Mouse (Mus musculus): Measurements from ENCODE around the gene P3h3.
"Not testable (repeated sequence)": the region's sequence is repeated elsewhere in the genome, so short reads cannot be mapped to it uniquely, and the experiment has no call there.

Gene P3h3

DNA sequence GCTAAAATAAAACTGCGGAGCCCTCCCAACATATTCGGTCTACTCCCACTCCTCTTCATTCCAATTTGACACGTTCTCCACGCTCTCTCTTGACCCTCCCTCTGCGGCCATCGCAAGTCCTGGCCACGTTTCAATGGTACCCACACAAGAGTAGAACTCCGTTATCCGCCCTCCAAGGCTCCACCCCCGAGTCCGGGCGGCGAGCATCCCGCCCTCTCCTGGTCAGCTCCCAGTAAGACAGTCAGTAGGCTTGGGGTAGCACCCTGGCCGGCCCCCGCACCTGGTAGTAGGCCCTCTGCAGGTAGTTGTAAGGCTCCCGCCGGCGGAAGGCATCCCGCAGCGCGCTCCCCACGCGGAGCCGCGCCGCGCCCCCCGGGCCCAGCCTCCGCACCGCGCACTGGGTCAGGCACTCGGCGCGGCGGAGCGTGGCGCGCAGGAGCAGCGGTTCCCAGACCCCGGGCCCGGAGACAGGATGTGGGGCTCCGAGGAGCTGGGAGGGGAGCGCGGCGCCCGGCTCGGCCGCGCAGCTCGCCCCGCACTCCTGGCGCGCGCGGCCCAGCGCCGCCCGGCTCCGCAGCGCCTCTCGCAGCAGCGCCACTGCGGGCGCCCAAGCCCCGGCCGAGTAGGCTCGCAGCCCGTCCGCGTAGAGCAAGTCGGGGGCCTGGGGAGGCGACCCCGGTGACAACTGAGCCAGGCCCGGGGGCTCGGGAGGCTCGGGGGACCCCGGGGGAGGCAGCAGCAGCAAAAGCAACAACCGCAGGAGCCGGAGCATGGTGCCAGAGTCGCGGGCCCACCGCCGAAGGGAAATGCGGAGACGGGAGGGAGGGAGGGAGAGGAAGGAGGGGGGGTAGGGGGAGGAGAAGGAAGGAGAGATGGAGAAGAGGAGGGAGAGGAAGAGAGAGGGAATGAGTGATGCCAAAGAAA is at the start of gene P3h3:
TSS of gene P3h3 (minus strand) at position 837 of the 924 bp plus-strand sequence.
- no peak for DNase-seq (ENCODE audit: extremely low read depth, low read depth, low spot score)

DNA sequence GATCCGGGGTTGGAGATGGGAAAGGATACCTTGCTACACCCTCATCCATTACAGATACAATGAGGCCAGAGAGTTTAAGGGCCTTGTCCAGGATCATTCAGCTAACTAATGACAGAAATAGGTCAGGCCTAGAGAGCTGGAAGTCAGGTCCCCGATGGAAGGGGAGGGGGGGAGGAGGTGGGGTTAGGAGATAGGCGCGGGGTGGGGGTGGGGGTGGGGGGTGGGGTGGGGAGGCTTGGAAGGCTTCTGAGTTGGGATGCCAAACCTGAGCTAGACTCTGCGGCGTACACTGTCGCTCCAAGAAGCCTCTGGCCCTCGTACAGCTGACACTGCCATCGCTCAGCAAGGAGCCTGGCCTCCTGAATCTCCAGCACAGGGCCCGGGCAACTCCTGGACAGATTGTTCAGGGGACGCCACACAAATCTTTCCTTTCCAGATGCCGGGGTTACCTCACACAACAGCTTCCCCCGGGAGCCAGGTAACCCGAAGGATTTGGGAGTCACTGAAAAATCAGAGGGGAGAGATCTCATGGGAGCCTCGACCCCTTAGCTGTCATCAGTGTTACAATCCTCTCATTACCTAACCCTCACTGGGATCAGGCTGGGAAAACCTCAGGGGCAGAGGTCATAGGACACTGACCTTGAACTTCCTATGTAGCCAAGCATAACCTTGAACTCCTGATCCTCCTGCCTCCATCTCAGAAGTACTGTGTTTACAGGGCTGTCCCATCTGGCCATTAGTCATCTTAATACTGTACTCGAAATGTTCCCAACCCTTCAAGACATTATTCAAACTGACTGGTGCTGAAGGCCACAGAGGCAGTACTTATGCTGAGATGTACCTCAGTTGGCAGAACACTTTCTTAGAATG is 47.7 kb upstream of the P3h3 start:
- no peak for DNase-seq (ENCODE audit: extremely low read depth, low read depth, low spot score)

DNA sequence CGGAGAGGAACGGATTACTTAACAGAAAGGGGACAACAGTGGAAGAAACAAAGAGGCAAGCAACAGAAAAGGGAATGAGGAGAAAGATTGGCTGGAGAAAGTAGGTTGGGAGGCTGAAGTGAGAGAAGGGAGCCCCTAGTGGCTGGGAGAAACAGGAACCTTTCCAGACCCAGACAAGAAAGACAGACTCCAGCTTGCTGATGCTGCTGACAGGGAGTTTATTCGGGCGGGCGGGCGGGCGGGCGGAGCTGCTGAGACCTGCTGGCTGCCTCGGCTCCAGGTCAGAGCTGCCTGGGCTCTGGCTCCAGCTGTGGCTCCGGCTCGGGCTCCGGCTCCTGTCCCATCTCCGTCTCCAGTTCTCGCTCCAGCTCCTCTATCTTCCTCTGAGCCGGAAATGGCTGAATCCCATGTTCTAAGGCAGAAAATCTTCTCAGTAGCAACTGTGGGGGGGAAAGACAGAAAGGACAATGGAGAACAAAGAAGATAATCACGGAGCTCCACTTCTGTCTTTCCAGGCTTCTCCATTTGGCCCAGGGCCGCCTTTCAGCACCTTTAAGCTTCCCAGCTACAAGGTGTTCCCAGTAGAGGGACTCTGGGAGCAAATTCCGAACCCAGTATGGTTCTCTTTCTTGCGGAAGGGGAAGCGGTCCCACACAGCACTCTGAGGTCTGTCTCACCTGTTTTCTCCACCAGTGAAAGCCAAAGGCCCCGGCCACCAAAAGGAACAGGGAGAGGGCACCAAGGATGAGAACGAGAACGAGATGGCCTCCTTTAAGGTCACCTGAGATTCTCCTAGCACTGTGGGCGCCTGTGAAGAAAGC is 46.8 kb upstream of the P3h3 start:
- no peak for DNase-seq (ENCODE audit: extremely low read depth, low read depth, low spot score)

DNA sequence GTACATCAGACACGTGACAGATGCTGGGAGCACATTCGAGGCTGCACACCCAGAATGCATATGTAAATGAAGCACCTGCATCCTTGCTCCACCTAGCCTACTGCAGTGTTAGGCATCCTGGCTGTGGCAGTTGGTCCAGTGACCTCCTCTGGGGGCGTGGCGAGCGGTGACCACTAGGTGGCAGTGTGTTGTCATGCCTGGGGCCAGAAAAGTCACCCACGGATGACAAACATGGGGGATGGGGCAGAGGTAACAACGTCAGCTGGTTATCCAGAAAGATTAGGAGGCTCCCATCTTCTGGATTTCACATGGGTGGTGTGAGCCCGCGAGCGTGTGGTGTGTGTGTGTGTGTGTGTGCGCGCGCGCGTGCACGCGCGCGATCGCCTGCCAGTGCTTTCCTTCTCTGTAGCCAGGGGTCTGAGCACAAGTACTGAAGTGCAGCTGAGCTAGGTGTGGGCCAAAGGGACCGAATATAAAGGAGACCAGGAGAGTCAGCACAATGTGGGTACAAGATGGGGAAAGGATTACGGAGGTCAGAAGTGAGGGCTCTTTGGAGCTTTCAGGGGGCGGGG is 46.1 kb upstream of the P3h3 start:
- DNase-seq (ENCODE audit: extremely low read depth, low read depth, low spot score) = no peak

DNA sequence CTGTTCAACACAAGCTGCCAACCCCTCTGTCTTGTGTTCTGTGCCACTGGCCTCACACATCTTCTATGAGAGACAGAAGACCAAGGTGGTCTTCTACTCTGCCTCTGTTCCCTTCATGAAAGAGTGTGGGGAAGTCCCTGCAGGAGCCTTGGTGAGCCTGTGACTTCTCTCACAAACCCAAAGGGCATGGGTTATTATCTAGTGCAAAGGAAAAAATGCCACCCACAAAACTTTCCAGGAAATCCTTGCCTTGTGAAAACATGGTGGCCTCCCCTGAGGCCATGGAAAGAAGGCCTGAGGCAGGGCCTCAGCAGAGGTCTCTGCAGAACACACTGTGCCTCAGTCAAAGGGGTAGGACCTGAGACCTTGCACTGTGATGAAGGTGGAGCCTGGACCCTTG is 44.3 kb upstream of the P3h3 start:
- no peak for DNase-seq (ENCODE audit: extremely low read depth, low read depth, low spot score)

DNA sequence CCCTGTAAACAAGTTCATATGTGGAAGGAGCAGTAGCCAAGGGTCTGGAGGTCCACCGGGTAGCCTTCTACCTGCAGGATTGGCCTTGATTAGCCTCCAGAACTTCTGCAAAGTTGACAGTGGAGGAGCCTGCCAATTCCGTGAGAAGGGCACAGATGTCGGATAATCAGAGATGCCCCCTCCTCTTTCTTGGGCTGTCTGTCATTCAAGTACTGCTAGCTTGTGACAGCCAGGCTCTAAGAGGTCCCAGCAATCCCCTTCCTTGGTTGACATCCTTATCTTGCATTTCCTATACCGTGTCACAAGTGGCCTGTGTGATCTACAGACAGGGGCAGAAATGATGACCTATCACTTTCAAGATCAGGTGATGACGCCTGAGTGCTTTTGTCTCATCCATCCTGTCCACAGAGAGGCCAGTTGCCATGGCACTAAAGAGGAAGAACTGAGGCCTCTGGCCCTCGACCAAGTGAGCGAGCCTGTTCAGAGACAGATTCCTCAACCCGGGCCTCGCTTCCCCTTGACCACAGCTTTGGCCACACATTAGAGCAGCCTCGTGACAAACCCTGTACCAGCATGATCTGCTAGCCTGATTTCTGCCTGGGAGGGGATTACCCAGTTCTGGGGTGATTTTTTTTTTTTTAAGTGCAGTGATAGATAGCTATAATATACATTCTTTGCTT is 43.4 kb upstream of the P3h3 start:
- DNase-seq (ENCODE audit: extremely low read depth, low read depth, low spot score) = no peak

DNA sequence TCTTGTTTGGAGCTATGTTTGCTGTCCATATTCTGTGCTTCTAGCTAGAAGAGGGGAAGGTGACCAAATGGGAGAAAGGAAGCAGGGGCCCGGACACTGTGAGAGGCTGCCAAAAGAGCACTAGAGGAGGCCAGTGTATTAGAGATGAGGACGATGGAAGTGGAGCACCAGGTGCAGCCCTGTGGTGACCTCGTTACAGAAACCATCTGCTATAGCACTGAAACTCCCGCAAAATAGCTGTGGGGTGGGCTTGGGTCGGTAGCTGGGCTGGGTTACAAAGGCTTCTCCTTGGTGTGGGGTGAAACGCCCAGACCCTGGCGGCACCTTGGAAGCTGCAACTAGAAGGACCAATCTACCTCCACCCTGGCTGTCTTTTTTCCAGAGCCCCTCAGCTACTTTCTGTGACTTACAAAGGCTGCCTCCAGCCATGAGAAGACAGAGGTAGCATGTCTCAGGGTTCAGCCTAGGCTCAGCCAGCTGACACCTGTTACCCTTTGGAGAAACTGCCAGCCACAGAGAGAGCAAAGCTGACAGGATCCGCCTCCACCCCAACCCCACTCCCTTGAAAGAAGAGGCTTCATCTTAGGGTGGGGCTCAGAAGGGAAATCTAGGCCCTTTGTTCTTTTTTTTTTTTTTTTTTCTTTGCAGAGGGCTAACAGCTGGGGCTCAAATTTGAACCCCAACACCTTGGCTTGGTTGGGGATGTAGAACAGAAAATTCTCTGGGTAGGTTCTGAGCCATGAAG is 42.7 kb upstream of the P3h3 start:
- no peak for DNase-seq (ENCODE audit: extremely low read depth, low read depth, low spot score)

DNA sequence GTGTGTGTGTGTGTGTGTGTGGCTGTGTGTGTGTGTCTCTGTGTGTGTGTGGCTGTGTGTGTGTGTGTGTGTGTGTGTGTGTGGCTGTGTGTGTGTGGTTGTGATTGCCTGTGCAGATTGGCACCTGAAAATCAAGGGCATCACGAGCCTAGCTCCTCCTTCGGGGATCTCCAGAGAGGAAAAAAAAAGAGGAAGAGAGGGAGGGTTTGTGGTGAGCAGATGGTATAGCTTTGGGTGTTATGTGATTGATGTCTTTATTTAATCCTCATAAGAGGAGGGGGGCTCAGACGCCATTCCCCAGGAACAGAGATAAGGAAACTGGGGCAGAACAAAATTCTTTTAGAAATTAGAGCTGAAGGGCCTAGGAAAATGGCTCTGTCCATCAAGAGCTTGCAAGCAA is 40.8 kb upstream of the P3h3 start:
- DNase-seq (ENCODE audit: extremely low read depth, low read depth, low spot score) = no peak

DNA sequence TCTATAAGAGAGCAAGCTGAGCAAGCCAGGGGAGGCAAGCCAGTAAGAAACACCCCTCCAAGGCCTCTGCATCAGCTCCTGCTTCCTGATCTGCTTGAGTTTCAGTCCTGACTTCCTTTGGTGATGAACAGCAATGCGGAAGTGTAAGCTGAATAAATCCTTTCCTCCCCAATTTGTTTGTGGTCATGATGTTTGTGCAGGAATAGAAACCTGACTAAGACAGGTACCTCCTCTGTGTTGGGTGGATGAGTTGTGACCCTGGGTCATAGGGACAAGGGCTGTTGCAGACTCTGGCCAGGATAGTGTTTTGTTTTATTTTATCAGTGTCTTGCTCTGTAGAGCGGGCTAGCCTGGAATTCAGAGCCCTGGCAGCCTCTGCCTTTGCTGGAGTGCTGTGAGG is 36.6 kb upstream of the P3h3 start:
- DNase-seq (ENCODE audit: extremely low read depth, low read depth, low spot score) = not testable (repeated sequence)

DNA sequence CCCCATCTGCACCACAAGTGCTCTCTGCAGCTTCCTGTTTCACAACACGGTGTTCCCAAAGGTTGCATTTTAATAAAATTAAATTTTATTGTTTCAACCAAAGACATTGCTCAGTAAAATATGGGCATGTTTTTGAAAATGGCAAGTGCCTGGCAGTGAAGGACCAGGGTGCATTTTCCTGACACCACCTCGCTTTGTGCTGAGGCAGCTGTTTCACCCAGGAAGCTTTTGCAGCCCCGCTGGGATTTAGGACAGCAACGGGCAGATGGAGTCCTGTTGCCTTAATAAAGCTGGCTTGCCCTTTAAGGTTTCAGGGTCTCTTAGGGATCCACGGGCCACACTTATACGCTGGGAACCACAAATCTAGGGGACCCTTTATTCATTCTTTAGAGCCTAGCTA is 33.4 kb upstream of the P3h3 start:
- no peak for DNase-seq (ENCODE audit: extremely low read depth, low read depth, low spot score)

DNA sequence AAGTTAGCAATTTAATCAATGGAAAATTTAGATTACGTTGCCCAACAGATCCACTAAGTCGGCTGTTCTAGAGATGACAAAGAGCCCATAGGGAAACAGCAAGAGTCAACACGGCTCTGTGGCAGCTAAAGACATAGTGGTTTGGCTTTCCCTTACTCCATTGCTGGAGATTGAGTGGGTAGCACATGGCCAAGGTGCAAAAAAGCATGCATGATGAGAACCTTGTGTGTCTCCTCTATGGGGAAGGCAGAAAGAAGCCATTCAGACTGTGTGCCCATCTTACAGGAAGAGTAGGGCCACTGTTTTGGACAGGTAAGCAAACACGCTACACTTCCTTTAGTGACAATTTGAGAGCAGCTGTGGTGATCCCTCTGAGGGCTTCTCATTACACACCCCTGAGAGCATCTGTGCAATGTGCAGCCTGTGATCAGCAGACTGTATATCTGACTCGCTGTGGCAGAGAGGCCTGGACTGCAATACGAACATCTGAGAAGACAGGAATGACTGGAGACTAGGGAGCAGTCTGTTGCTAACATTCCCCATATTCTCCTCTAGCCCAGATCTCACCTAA is 31.1 kb upstream of the P3h3 start:
- DNase-seq (ENCODE audit: extremely low read depth, low read depth, low spot score) = no peak

DNA sequence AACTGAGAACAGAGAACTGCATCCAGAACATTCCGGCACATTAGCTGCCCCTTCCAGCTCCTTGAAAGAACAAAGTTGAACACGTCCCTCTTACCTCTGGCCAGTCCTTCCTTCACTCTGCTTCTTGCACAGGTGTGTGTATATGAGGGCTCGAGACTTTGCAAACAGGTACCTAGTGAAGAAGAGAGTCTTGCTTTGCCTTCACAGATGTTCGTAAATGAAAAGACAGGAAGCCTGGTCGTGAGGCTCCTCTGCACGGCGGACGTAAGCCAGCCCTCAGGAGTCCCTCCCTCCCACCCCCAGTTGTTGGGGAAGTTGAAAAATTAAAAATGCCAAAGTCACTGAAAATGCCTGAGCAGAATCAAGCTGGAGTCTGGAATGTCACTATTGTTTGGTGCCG is 30.4 kb upstream of the P3h3 start, which contains the start of gene Cd4:
TSS of gene Cd4 (minus strand) at position 236 of the 400 bp plus-strand sequence.
- DNase-seq (ENCODE audit: extremely low read depth, low read depth, low spot score) = no peak

DNA sequence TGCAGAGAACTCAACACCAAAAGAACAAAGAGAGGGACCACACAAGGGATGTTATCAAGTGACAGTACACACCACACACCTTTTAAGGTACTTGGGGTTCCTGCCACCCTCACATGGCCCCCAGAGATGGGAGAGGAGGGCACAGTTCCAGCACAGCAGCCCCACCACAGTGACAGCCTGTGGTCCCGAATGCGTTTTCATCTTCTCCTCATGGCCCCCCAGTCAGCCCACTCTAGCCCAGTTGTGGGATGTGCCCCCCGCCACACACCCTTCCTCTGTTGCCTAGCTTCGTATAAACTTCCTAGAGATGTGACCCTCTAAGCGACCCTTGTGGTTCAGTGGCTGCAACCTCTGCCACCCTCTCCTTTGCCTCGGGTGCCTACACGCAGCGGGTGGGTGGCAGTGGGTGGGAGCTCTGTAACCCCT is 28.4 kb upstream of the P3h3 start:
- no peak for DNase-seq (ENCODE audit: extremely low read depth, low read depth, low spot score)

DNA sequence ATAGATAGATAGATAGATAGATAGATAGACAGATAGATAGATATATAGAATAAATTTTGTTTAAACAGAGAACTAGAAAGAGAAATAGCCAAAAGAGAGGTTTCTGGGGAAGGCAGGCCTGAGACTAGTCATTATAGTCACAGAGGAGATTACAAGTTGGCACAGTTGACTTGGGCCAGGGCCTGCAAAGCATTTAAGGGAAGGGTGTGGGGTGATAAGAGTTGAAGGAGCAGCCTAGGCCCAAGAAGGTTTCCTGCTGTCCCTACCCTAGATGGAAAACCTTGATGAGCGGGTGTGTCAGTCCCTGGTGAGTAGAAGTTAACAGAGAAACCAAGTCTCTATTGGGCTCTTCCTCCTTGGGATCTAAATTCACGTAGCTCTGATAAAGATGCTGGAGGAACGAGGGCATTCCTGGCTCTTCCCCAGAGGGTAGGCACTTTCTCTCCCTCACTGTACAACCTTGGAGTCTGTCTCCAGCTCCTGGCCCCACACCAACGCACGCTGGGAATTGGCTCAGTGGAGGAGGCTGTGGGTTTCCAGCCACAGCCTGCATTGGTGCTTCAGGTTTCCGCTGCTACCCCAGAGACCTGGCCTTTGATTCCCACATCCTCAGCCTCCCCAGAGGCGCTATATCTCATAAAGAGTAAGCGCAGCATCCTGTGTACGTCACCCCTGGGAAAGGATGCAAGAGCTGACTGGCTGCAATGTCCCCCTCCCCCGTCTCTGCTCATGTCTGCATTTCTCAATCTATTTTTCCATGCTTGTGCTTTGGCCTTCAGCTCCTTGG is 27.4 kb upstream of the P3h3 start:
- DNase-seq (ENCODE audit: extremely low read depth, low read depth, low spot score) = no peak

DNA sequence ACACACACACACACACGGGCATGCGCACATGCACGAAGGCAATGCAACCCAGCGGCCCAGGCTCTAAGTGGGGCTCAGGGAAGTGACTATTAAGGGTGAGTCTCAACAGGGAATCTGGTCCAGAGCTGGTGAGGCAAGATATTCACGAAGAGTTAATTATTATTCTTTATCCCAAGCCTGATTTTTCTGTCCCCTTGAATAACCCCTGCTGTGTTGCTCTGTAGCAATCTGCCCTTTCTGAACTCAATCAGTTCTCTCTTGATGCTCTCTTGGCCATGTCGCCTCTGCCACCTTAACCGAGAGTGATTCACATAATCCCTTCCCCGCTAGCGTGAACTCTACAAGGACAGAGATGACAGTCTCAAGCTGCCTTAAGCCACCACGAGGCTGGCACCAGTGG is 25.8 kb upstream of the P3h3 start:
- DNase-seq (ENCODE audit: extremely low read depth, low read depth, low spot score) = no peak

DNA sequence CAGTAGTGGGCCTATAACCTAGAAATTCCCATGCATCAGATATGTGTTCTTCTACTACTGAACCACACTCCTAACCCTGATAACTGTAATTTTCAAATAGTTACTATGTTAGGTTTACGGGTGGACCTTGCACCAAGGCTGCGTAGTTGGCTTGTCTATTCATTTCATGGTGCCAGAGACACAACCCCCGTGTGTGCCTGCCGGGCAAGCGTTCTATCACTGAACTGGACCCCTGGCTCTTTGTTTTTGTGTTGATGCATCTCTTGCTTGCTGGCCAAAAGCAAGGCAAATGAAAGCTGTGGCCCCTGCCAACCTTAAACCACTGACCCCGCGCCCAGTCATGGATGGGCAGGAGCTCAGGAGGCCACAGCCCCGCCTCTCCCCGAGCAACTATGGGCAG is 24.3 kb upstream of the P3h3 start:
- no peak for DNase-seq (ENCODE audit: extremely low read depth, low read depth, low spot score)

DNA sequence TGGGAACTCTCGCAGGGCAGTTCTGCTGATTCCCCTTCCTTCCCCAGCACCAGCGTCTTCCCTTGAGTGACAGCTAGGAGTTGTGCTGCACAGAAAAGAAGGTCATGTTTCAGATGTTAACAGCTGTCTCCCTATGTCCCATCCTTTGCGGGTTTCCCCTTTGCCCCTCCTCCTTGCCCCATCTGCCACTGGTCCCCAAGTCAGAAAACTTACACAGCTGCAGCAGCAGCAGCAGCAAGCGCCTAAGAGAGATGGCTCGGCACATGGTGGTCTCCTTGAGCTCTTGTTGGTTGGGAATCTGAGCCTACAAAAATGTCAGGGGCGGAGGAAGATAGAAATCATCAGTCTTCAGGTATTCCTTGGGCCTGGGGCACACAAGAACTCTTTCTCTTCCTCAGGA is 21.8 kb upstream of the P3h3 start:
- DNase-seq (ENCODE audit: extremely low read depth, low read depth, low spot score) = no peak

DNA sequence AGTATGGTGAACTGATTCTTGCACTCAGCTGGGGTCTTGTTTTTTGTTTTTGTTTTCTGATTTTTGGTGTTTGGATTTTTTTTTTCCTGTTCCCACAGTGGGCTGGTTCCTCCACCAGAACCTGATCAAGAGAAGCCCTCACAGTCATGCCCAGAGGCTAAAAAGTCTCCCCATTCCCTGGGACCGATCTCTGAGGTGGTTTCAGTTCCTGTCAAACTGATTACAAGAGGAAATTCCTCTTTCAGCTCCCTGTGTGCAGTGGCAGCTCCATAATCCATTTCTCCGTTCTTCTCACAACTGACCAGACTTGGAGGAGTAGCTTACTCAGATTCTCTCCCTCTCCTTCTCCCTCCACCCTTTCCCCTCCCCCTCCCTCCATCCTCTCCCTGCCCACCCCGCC is 16.8 kb upstream of the P3h3 start:
- no peak for DNase-seq (ENCODE audit: extremely low read depth, low read depth, low spot score)

Measured in fat pad, adult 2 months (tissue).